In genomic region chr12:25668336-25668735, GRCm38 (mm10) we compare ENCODE assay signal across 22 mouse cellular contexts.
A peak's percentile ranks its signal among the peaks of the same experiment; 100 is the strongest.
DNase-seq lines count a peak whose midpoint lies in the region; TF ChIP-seq lines count a peak whose summit lies in the region.
"Had no signal": no experiment of that assay in that cellular context is flagged by ENCODE, and none has a peak within 500 bp of the region (broad histone marks: within the 10 kb centered on the region; RNA-seq: fewer than 3 reads in every experiment).

No protein-coding gene starts in this region.

- no peak for TF ChIP-seq POLR2A in kidney, adult 2 months (IDR thresholded peaks at IDR 0.05; ENCODE audit: low read depth, low read length)

- no peaks in the 10 kb centered on the region for H3K4me1 ChIP-seq in kidney, adult 2 months (ENCODE audit: control insufficient read depth, insufficient read depth, low read length)
- H3K4me1 ChIP-seq: embryonic facial prominence, embryonic 12.5 days; forebrain, embryonic 15.5 days; heart, embryonic 15.5 days; lung, embryonic 15.5 days; neural tube, embryonic 12.5 days had no signal

- no peak overlapping the region for H3K27ac ChIP-seq in kidney, adult 2 months (ENCODE audit: insufficient read depth, low read depth, low read length)
- H3K27ac ChIP-seq: embryonic facial prominence, embryonic 12.5 days; forebrain, embryonic 15.5 days; heart, embryonic 15.5 days; limb, embryonic 13.5 days; liver, embryonic 14.5 days; lung, embryonic 15.5 days; macrophage; neural tube, embryonic 12.5 days; stomach, postnatal 0 days had no signal

- TF ChIP-seq CTCF in kidney, adult 2 months (conservative IDR thresholded peaks at IDR 0.05; ENCODE audit: insufficient read depth, insufficient read length, low read depth, low read length): no peak

- no peak overlapping the region for H3K4me3 ChIP-seq in kidney, adult 2 months (ENCODE audit: insufficient read depth, low read depth, low read length)
- H3K4me3 ChIP-seq: embryonic facial prominence, embryonic 12.5 days; forebrain, embryonic 15.5 days; heart, embryonic 15.5 days; limb, embryonic 13.5 days; lung, embryonic 15.5 days; neural tube, embryonic 12.5 days had no signal

- intact Hi-C loops in left cerebral cortex, postnatal 36 days (cut with DNase I): loop anchor here (10.0 kb wide), 1 partner anchor 574 kb away; the partner anchor contains the start of gene Id2

- H3K36me3 ChIP-seq in kidney, adult 2 months (ENCODE audit: control insufficient read depth, insufficient read depth, low read length): no peaks in the 10 kb centered on the region
- H3K36me3 ChIP-seq: embryonic facial prominence, embryonic 12.5 days; forebrain, embryonic 15.5 days; heart, embryonic 15.5 days; limb, embryonic 13.5 days; lung, embryonic 15.5 days; neural tube, embryonic 12.5 days had no signal

- WGBS in kidney, adult 2 months: 80% methylated on average over 11 of the region's 11 CpGs

- peak; percentile 9 for DNase-seq in kidney, postnatal 10 days
- DNase-seq in kidney, adult 2 months: no peak
- peak; percentile 87 for DNase-seq in brain, adult 2 months (ENCODE audit: low read depth, low spot score)
- peak; percentile 10 to 20 for DNase-seq in frontal cortex, postnatal 14 days (ENCODE audit: low spot score in 2 of 2)
- DNase-seq in left cerebral cortex, postnatal 36 days (ENCODE audit: low spot score in 2 of 2): peak; percentile 30 to 46
- no peak for DNase-seq in retina, postnatal 1 day
- DNase-seq in B cell, adult 2 months: no peak
- no peak for DNase-seq in liver
- DNase-seq: cerebellum, adult 2 months; gastrocnemius, postnatal 25 days; heart, postnatal 4 days; kidney, postnatal 25 days; thymus, postnatal 25 days had no signal

- no peaks in the 10 kb centered on the region for H3K27me3 ChIP-seq in kidney, adult 2 months (replicated peaks; ENCODE audit: control insufficient read depth, insufficient read depth, low read length)
- H3K27me3 ChIP-seq: embryonic facial prominence, embryonic 12.5 days; forebrain, embryonic 15.5 days; heart, embryonic 15.5 days; limb, embryonic 13.5 days; lung, embryonic 15.5 days; neural tube, embryonic 12.5 days had no signal

Comparison
In these comparisons a context has a peak if more than half of its experiments do, and no peak if none do; other contexts are left out.
1. DNase-seq: peak in kidney, postnatal 10 days (single experiment), brain, adult 2 months (single experiment), frontal cortex, postnatal 14 days (2 of 2) and left cerebral cortex, postnatal 36 days (2 of 2); none in kidney, adult 2 months (single experiment), retina, postnatal 1 day (single experiment), B cell, adult 2 months (0 of 2) and liver (single experiment).